Mouse (Mus musculus) right cerebral cortex, adult 18-20 months (tissue): ENCODE data around the gene Nfe2.
A peak's percentile ranks its signal among the peaks of the same experiment; 100 is the strongest.
"Not testable (repeated sequence)": the region's sequence is repeated elsewhere in the genome, so short reads cannot be mapped to it uniquely, and the experiment has no call there.

Source experiments
- DNase-seq: peaks from one replicate; pipeline ENCODE4 v3.0.0; 2022; ENCODE audit warnings: mixed read lengths

Gene Nfe2

GRCm38 (mm10) chr15:103290417-103290816 is 32.2 kb upstream of the Nfe2 start:
- DNase-seq, result no peak

GRCm38 (mm10) chr15:103289600-103289999 is 31.4 kb upstream of the Nfe2 start:
- DNase-seq, result no peak

GRCm38 (mm10) chr15:103285778-103286417 is 27.7 kb upstream of the Nfe2 start:
- no peak for DNase-seq

- DNase-seq, result no peak
Observed at GRCm38 (mm10) chr15:103284647-103285046, 26.4 kb upstream of the Nfe2 start.

- no peak for DNase-seq
Observed at GRCm38 (mm10) chr15:103284066-103284465, 25.9 kb upstream of the Nfe2 start.

GRCm38 (mm10) chr15:103281465-103282205 is 23.4 kb upstream of the Nfe2 start:
- no peak for DNase-seq

- no peak for DNase-seq
Observed at GRCm38 (mm10) chr15:103280817-103281464, 22.7 kb upstream of the Nfe2 start.

GRCm38 (mm10) chr15:103279750-103280149 is 21.5 kb upstream of the Nfe2 start:
- no peak for DNase-seq

- DNase-seq, result no peak
Observed at GRCm38 (mm10) chr15:103277949-103278348, 19.7 kb upstream of the Nfe2 start.

GRCm38 (mm10) chr15:103275943-103276342 is 17.7 kb upstream of the Nfe2 start:
- not testable (repeated sequence) for DNase-seq

- peak; percentile 99 for DNase-seq
Observed at GRCm38 (mm10) chr15:103272419-103273279, 14.4 kb upstream of the Nfe2 start, which contains the start of gene Copz1. Gene Copz1, plus strand, starts transcription at chr15:103272714.

- DNase-seq, result no peak
Observed at GRCm38 (mm10) chr15:103268903-103269302, 10.7 kb upstream of the Nfe2 start.

- no peak for DNase-seq
Observed at GRCm38 (mm10) chr15:103264794-103265193, 6.6 kb upstream of the Nfe2 start.

GRCm38 (mm10) chr15:103259989-103260388 is 1.8 kb upstream of the Nfe2 start:
- no peak for DNase-seq

- DNase-seq, result no peak
Observed at GRCm38 (mm10) chr15:103259162-103259561, 959 bp upstream of the Nfe2 start.

GRCm38 (mm10) chr15:103256210-103256986 is 1.8 kb downstream of the Nfe2 start:
- DNase-seq, result no peak

GRCm38 (mm10) chr15:103255169-103255568 is 3.0 kb downstream of the Nfe2 start:
- no peak for DNase-seq

- DNase-seq, result no peak
Observed at GRCm38 (mm10) chr15:103253352-103253751, 4.9 kb downstream of the Nfe2 start.

- no peak for DNase-seq
Observed at GRCm38 (mm10) chr15:103252660-103253059, 5.5 kb downstream of the Nfe2 start.

GRCm38 (mm10) chr15:103251595-103251994 is 6.6 kb downstream of the Nfe2 start:
- DNase-seq, result no peak

- no peak for DNase-seq
Observed at GRCm38 (mm10) chr15:103250195-103250740, 7.9 kb downstream of the Nfe2 start.

- not testable (repeated sequence) for DNase-seq
Observed at GRCm38 (mm10) chr15:103249511-103249910, 8.7 kb downstream of the Nfe2 start.
